Mouse (Mus musculus) small intestine, adult 2 months (tissue): Measurements from ENCODE around the gene Larp4. TPM values are rescaled to one million over a fixed set of nuclear protein-coding genes. Genes with fewer than 3 reads are reported as not detected.

Experiments
- H3K27ac ChIP-seq: fragments of 200-500 bp; 2 replicates; pipeline ENCODE4 v1.5.1; 2012; ENCODE audit warnings: low read depth, low read length, control low read depth, inconsistent platforms; ENCODE audit not compliant: insufficient read depth
- H3K27me3 ChIP-seq: fragments of 200-500 bp; 2 replicates; pipeline ENCODE4 v1.6.1; 2012; ENCODE audit warnings: mild to moderate bottlenecking, moderate library complexity, low read length, inconsistent platforms; ENCODE audit not compliant: control insufficient read depth, insufficient read depth
- H3K36me3 ChIP-seq: fragments of 200-500 bp; 2 replicates; pipeline ENCODE4 v1.6.1; 2012; ENCODE audit warnings: mild to moderate bottlenecking, low read length, control low read depth, inconsistent platforms; ENCODE audit not compliant: control insufficient read depth, insufficient read depth
- H3K4me1 ChIP-seq: fragments of 200-500 bp; 2 replicates; pipeline ENCODE4 v1.6.1; 2012; ENCODE audit warnings: low read length, inconsistent platforms, mixed read lengths; ENCODE audit not compliant: control insufficient read depth, insufficient read depth, insufficient read length
- H3K4me3 ChIP-seq: fragments of 200-500 bp; 2 replicates; pipeline ENCODE4 v1.5.1; 2012; ENCODE audit warnings: low read depth, mild to moderate bottlenecking, control low read depth, inconsistent platforms, low read length, moderate library complexity
- CTCF ChIP-seq: fragments of 200-500 bp; IDR thresholded peaks from 2 replicates; pipeline ENCODE4 v1.5.1; 2012; ENCODE audit warnings: low read depth, mild to moderate bottlenecking, control low read depth, inconsistent platforms, low read length, moderate library complexity, mixed read lengths; ENCODE audit not compliant: insufficient replicate concordance, insufficient read length; ENCODE audit errors: extremely low read depth
- POLR2A ChIP-seq: fragments of 200-500 bp; IDR thresholded peaks from 2 replicates; pipeline ENCODE4 v1.6.1; 2012; ENCODE audit warnings: low read depth, mild to moderate bottlenecking, control low read depth, inconsistent platforms, low read length, moderate library complexity
- WGBS: fragments of 180-500 bp; shearing (Covaris S2); methylation state at CpG from one replicate; pipeline ENCODE4 v1.1.7; 2018; 5-methylcytosine and 5-hydroxymethylcytosine counted together
- polyA plus RNA-seq: library from polyadenylated mRNA; depleted of rRNA; stranded (reverse); fragments of >200 nt; gene quantifications from 2 replicates; pipeline ENCODE4 v1.2.3, GENCODE M21; 2012

The Larp4 gene
- polyA plus RNA-seq, 1 experiment, result 30.7 TPM

- 79% methylated on average over 6 of the region's 6 CpGs for WGBS
- Histone ChIP-seq H3K4me3 (no peak overlapping the region), H3K4me1 (peaks cover 7% of the 10 kb centered on the region; the same call in 1 of the 2 replicates), H3K27me3 (no peaks in the 10 kb centered on the region), H3K36me3 (peaks cover 8% of the 10 kb centered on the region), H3K27ac (no peak overlapping the region)
- TF ChIP-seq CTCF (no peak), POLR2A (no peak)
Measured at GRCm38 (mm10) chr15:100018280-100018899, 48.5 kb downstream of the Larp4 start.

GRCm38 (mm10) chr15:100021175-100021574 is 51.3 kb downstream of the Larp4 start:
- Histone ChIP-seq H3K4me1 (peaks cover 10% of the 10 kb centered on the region; the same call in 1 of the 2 replicates), H3K4me3 (no peak overlapping the region), H3K27ac (no peak overlapping the region), H3K27me3 (no peaks in the 10 kb centered on the region), H3K36me3 (peaks cover 4% of the 10 kb centered on the region; the same call in 1 of the 2 replicates)
- WGBS, result 93% methylated on average over 1 of the region's 1 CpGs
- TF ChIP-seq POLR2A (no peak), CTCF (no peak)

- Histone ChIP-seq H3K27ac (no peak overlapping the region), H3K27me3 (no peaks in the 10 kb centered on the region), H3K36me3 (no peaks in the 10 kb centered on the region), H3K4me1 (peaks cover 10% of the 10 kb centered on the region; the same call in 1 of the 2 replicates), H3K4me3 (no peak overlapping the region)
- no peak for TF ChIP-seq POLR2A
- TF ChIP-seq CTCF, result peak; percentile 49; the same call in 1 of the 2 replicates
- WGBS, result 15% methylated on average over 5 of the region's 5 CpGs
Measured at GRCm38 (mm10) chr15:100022923-100023322, 53.1 kb downstream of the Larp4 start.

GRCm38 (mm10) chr15:100025076-100025834 is 55.4 kb downstream of the Larp4 start:
- WGBS, result 86% methylated on average over 11 of the region's 11 CpGs
- H3K27ac ChIP-seq, result no peak overlapping the region
- H3K36me3 ChIP-seq, result no peaks in the 10 kb centered on the region
- TF ChIP-seq CTCF (no peak), POLR2A (no peak)
- H3K4me3 ChIP-seq, result no peak overlapping the region
- H3K4me1 ChIP-seq, result peaks cover 10% of the 10 kb centered on the region; the same call in 1 of the 2 replicates
- H3K27me3 ChIP-seq, result no peaks in the 10 kb centered on the region

GRCm38 (mm10) chr15:100028133-100028532 is 58.3 kb downstream of the Larp4 start:
- Histone ChIP-seq H3K27me3 (no peaks in the 10 kb centered on the region), H3K36me3 (no peaks in the 10 kb centered on the region), H3K4me1 (peaks cover 3% of the 10 kb centered on the region; the same call in 1 of the 2 replicates), H3K4me3 (no peak overlapping the region), H3K27ac (no peak overlapping the region)
- WGBS, result 75% methylated on average over 2 of the region's 2 CpGs
- TF ChIP-seq CTCF (no peak), POLR2A (no peak)

GRCm38 (mm10) chr15:100029497-100029896 is 59.6 kb downstream of the Larp4 start:
- H3K36me3 ChIP-seq, result no peaks in the 10 kb centered on the region
- no peaks in the 10 kb centered on the region for H3K27me3 ChIP-seq
- H3K4me3 ChIP-seq, result no peak overlapping the region
- TF ChIP-seq CTCF (no peak), POLR2A (no peak)
- WGBS, result 36% methylated on average over 8 of the region's 8 CpGs
- no peak overlapping the region for H3K27ac ChIP-seq
- H3K4me1 ChIP-seq, result peaks cover 1% of the 10 kb centered on the region; the same call in 1 of the 2 replicates

- TF ChIP-seq POLR2A, result no peak
- TF ChIP-seq CTCF, result no peak
- H3K36me3 ChIP-seq, result no peaks in the 10 kb centered on the region
- 93% methylated on average over 2 of the region's 2 CpGs for WGBS
Measured at GRCm38 (mm10) chr15:100029900-100030299, 60.0 kb downstream of the Larp4 start.

More at GRCm38 (mm10) chr15:100029900-100030299, 60.0 kb downstream of the Larp4 start:
- H3K4me1 ChIP-seq, result peaks cover 3% of the 10 kb centered on the region; the same call in 1 of the 2 replicates
- H3K27ac ChIP-seq, result no peak overlapping the region
- no peaks in the 10 kb centered on the region for H3K27me3 ChIP-seq
- H3K4me3 ChIP-seq, result no peak overlapping the region
